Mouse (Mus musculus) layer of hippocampus, postnatal 10 days (tissue): ENCODE measurements at regions not wholly inside any gene's neighbourhood (a gene's known extent, or its start where the extent isn't known, plus 50 kb on each side); places are given as distances from the start of the nearest gene placed in this dataset.

Experiments used
- DNase-seq, 2 experiments: peaks; one replicate each; pipeline ENCODE4 v3.0.0; 2021; ENCODE audit warnings: low spot score in 2 of 2

- no peak for DNase-seq
These were observed 57.0 kb downstream of the Nxnl2 start for GRCm38 (mm10) chr13:51227836-51228235.

- DNase-seq: peak; percentile 51 to 62
These were observed 58.3 kb downstream of the Nxnl2 start for GRCm38 (mm10) chr13:51228862-51229770.

- DNase-seq: no peak
These were observed 59.0 kb downstream of the Nxnl2 start for GRCm38 (mm10) chr13:51229862-51230261.

- no peak for DNase-seq
These were observed 60.8 kb downstream of the Nxnl2 start for GRCm38 (mm10) chr13:51231586-51231985.

GRCm38 (mm10) chr13:51247378-51247777, 76.6 kb downstream of the Nxnl2 start:
- DNase-seq: no peak

GRCm38 (mm10) chr13:51253371-51253770, 82.5 kb downstream of the Nxnl2 start:
- DNase-seq: no peak

GRCm38 (mm10) chr13:51255688-51256087, 84.9 kb downstream of the Nxnl2 start:
- DNase-seq: no peak

- DNase-seq: no peak
These were observed 88.2 kb downstream of the Nxnl2 start for GRCm38 (mm10) chr13:51258752-51259721.

GRCm38 (mm10) chr13:51261619-51262018, 90.8 kb downstream of the Nxnl2 start:
- peak in 1 of 2 experiments; percentile 30 for DNase-seq

- DNase-seq: no peak
These were observed 102.0 kb downstream of the Nxnl2 start for GRCm38 (mm10) chr13:51272786-51273185.

- DNase-seq: no peak
These were observed 103.8 kb downstream of the Nxnl2 start for GRCm38 (mm10) chr13:51274639-51275038.

- DNase-seq: no peak
These were observed 105.8 kb downstream of the Nxnl2 start for GRCm38 (mm10) chr13:51276601-51277000.

- no peak for DNase-seq
These were observed 106.7 kb downstream of the Nxnl2 start for GRCm38 (mm10) chr13:51277515-51277914.

GRCm38 (mm10) chr13:51279642-51280387, 109.0 kb downstream of the Nxnl2 start:
- DNase-seq: no peak

GRCm38 (mm10) chr13:51280388-51280753, 109.5 kb downstream of the Nxnl2 start:
- no peak for DNase-seq

GRCm38 (mm10) chr13:51284679-51285078, 113.9 kb downstream of the Nxnl2 start:
- DNase-seq: no peak

GRCm38 (mm10) chr13:51289442-51289841, 118.6 kb downstream of the Nxnl2 start:
- DNase-seq: no peak

- DNase-seq: no peak
These were observed 118.4 kb upstream of the S1pr3 start for GRCm38 (mm10) chr13:51290021-51290424.

GRCm38 (mm10) chr13:51290926-51291325, 117.5 kb upstream of the S1pr3 start:
- DNase-seq: no peak

- DNase-seq: no peak
These were observed 115.4 kb upstream of the S1pr3 start for GRCm38 (mm10) chr13:51293047-51293446.

GRCm38 (mm10) chr13:51295872-51296271, 112.6 kb upstream of the S1pr3 start:
- DNase-seq: no peak
